Mouse (Mus musculus) kidney, embryonic 16.5 days (tissue): ENCODE measurements around the gene Sec11a. TPM values are rescaled to one million over a fixed set of nuclear protein-coding genes. Genes with fewer than 3 reads are reported as not detected.

Source experiments
- ATAC-seq: fragments of 200-750 bp; cut with Nextera tagmentation; 2 replicates; pipeline ENCODE4 v1.8.0; 2017; ENCODE audit warnings: moderate TSS enrichment; ENCODE audit not compliant: low FRiP score, low TSS enrichment
- H3K27ac ChIP-seq: fragments of 300-500 bp; sonication (generic); 2 replicates; pipeline ENCODE4 v1.5.1; 2014; ENCODE audit warnings: low read length
- H3K27me3 ChIP-seq: fragments of 300-500 bp; sonication (generic); 2 replicates; pipeline ENCODE4 v1.6.1; 2014; ENCODE audit warnings: low read length, control low read depth, mixed read lengths; ENCODE audit not compliant: insufficient read depth
- H3K36me3 ChIP-seq: fragments of 300-500 bp; sonication (generic); 2 replicates; pipeline ENCODE4 v1.6.1; 2014; ENCODE audit warnings: low read length, control low read depth, mixed read lengths; ENCODE audit not compliant: insufficient read depth
- H3K4me1 ChIP-seq: fragments of 300-500 bp; sonication (generic); 2 replicates; pipeline ENCODE4 v1.6.1; 2014; ENCODE audit warnings: low read length, control low read depth, mixed read lengths; ENCODE audit not compliant: insufficient read depth
- H3K4me2 ChIP-seq: fragments of 300-500 bp; sonication (generic); replicated peaks from 2 replicates; pipeline ENCODE4 v1.6.1; 2014; ENCODE audit warnings: low read depth, low read length
- H3K4me3 ChIP-seq: fragments of 300-500 bp; sonication (generic); 2 replicates; pipeline ENCODE4 v1.5.1; 2014; ENCODE audit warnings: mild to moderate bottlenecking, low read length
- H3K9ac ChIP-seq: fragments of 300-500 bp; sonication (generic); replicated peaks from 2 replicates; pipeline ENCODE4 v1.6.1; 2014; ENCODE audit warnings: low read length
- H3K9me3 ChIP-seq: fragments of 300-500 bp; sonication (generic); 2 replicates; pipeline ENCODE4 v1.6.1; 2016; ENCODE audit warnings: low read length, control low read depth
- WGBS: fragments of 180-500 bp; shearing (Covaris S2); extraction: QIAGEN DNeasy Blood & Tissue Kit; methylation state at CpG from one replicate; pipeline ENCODE4 v1.1.7; 2014; 5-methylcytosine and 5-hydroxymethylcytosine counted together
- polyA plus RNA-seq: library from polyadenylated mRNA; unstranded; fragments of >200 nt; fragmentation: Nextera tagmentation; extraction: Ambion mirVana; gene quantifications from 2 replicates; pipeline ENCODE4 v1.2.1, GENCODE M21; 2015

Sec11a gene
- polyA plus RNA-seq, 1 experiment from 2014 or later = 239 TPM

GRCm38 (mm10) chr7:80932777-80933176, 14.8 kb downstream of the Sec11a start:
- 57% methylated on average over 1 of the region's 1 CpGs for WGBS
- Histone ChIP-seq H3K36me3 (peaks cover 25% of the 10 kb centered on the region; the same call in 1 of the 2 replicates), H3K4me1 (peaks cover 6% of the 10 kb centered on the region; the same call in 1 of the 2 replicates), H3K9me3 (no peaks in the 10 kb centered on the region), H3K27me3 (no peaks in the 10 kb centered on the region), H3K9ac (no peak overlapping the region), H3K4me2 (no peak overlapping the region), H3K4me3 (no peak overlapping the region), H3K27ac (no peak overlapping the region)
- no peak for ATAC-seq

- Histone ChIP-seq H3K4me2 (no peak overlapping the region), H3K4me1 (0 out of 2 replicates have a peak, but pooled peaks cover 4% of the 10 kb centered on the region), H3K4me3 (no peak overlapping the region), H3K27ac (no peak overlapping the region), H3K9ac (no peak overlapping the region), H3K36me3 (peaks cover 32% of the 10 kb centered on the region; the same call in 1 of the 2 replicates), H3K9me3 (no peaks in the 10 kb centered on the region), H3K27me3 (no peaks in the 10 kb centered on the region)
- no peak for ATAC-seq
- 81% methylated on average over 8 of the region's 8 CpGs for WGBS
Observed at GRCm38 (mm10) chr7:80931618-80932207, 15.9 kb downstream of the Sec11a start.

- Histone ChIP-seq H3K9me3 (no peaks in the 10 kb centered on the region), H3K4me3 (no peak overlapping the region), H3K36me3 (peaks cover 31% of the 10 kb centered on the region; the same call in 1 of the 2 replicates), H3K27ac (no peak overlapping the region), H3K9ac (no peak overlapping the region), H3K27me3 (no peaks in the 10 kb centered on the region), H3K4me1 (no peaks in the 10 kb centered on the region), H3K4me2 (no peak overlapping the region)
- 84% methylated on average over 2 of the region's 2 CpGs for WGBS
- no peak for ATAC-seq
Observed at GRCm38 (mm10) chr7:80923165-80923564, 24.4 kb downstream of the Sec11a start.

- no peaks in the 10 kb centered on the region for H3K27me3 ChIP-seq
- no peak overlapping the region for H3K4me3 ChIP-seq
- H3K4me1 ChIP-seq = no peaks in the 10 kb centered on the region
- ATAC-seq = no peak
- H3K9me3 ChIP-seq = no peaks in the 10 kb centered on the region
- H3K9ac ChIP-seq = no peak overlapping the region
- peaks cover 34% of the 10 kb centered on the region for H3K36me3 ChIP-seq
- no peak overlapping the region for H3K27ac ChIP-seq
- no peak overlapping the region for H3K4me2 ChIP-seq
- WGBS = 87% methylated on average over 5 of the region's 5 CpGs
Observed at GRCm38 (mm10) chr7:80919647-80920008, 28.0 kb downstream of the Sec11a start.

- H3K4me3 ChIP-seq = no peak overlapping the region
- WGBS = 77% methylated on average over 8 of the region's 8 CpGs
- H3K27me3 ChIP-seq = no peaks in the 10 kb centered on the region
- no peak overlapping the region for H3K9ac ChIP-seq
- H3K36me3 ChIP-seq = peaks cover 35% of the 10 kb centered on the region
- no peak for ATAC-seq
- H3K9me3 ChIP-seq = no peaks in the 10 kb centered on the region
- H3K4me2 ChIP-seq = no peak overlapping the region
- H3K27ac ChIP-seq = no peak overlapping the region
- H3K4me1 ChIP-seq = no peaks in the 10 kb centered on the region
Observed at GRCm38 (mm10) chr7:80918982-80919646, 28.5 kb downstream of the Sec11a start.

- no peak overlapping the region for H3K4me3 ChIP-seq
- WGBS = 65% methylated on average over 4 of the region's 4 CpGs
- H3K9ac ChIP-seq = no peak overlapping the region
- ATAC-seq = no peak
- no peaks in the 10 kb centered on the region for H3K9me3 ChIP-seq
- H3K36me3 ChIP-seq = peaks cover 41% of the 10 kb centered on the region
- no peak overlapping the region for H3K4me2 ChIP-seq
- no peak overlapping the region for H3K27ac ChIP-seq
- H3K4me1 ChIP-seq = no peaks in the 10 kb centered on the region
- no peaks in the 10 kb centered on the region for H3K27me3 ChIP-seq
Observed at GRCm38 (mm10) chr7:80917916-80918465, 29.6 kb downstream of the Sec11a start.

GRCm38 (mm10) chr7:80912496-80912895, 35.1 kb downstream of the Sec11a start:
- WGBS = 73% methylated on average over 8 of the region's 8 CpGs
- peaks cover 37% of the 10 kb centered on the region for H3K36me3 ChIP-seq
- no peak for ATAC-seq

GRCm38 (mm10) chr7:80911053-80911452, 36.5 kb downstream of the Sec11a start:
- Histone ChIP-seq H3K27me3 (no peaks in the 10 kb centered on the region), H3K4me1 (no peaks in the 10 kb centered on the region), H3K4me2 (no peak overlapping the region), H3K27ac (no peak overlapping the region), H3K9ac (no peak overlapping the region), H3K4me3 (no peak overlapping the region), H3K36me3 (peaks cover 29% of the 10 kb centered on the region), H3K9me3 (no peaks in the 10 kb centered on the region)
- ATAC-seq = no peak
- WGBS = 77% methylated on average over 7 of the region's 7 CpGs

More at GRCm38 (mm10) chr7:80912496-80912895, 35.1 kb downstream of the Sec11a start:
- no peak overlapping the region for H3K9ac ChIP-seq
- H3K27me3 ChIP-seq = no peaks in the 10 kb centered on the region
- no peaks in the 10 kb centered on the region for H3K9me3 ChIP-seq
- H3K27ac ChIP-seq = no peak overlapping the region
- no peak overlapping the region for H3K4me2 ChIP-seq
- no peak overlapping the region for H3K4me3 ChIP-seq
- H3K4me1 ChIP-seq = no peaks in the 10 kb centered on the region

GRCm38 (mm10) chr7:80904921-80905515, 42.6 kb downstream of the Sec11a start, which contains the start of gene Nmb:
Nmb (minus strand) TSS chr7:80905076.
- H3K27me3 ChIP-seq = no peaks in the 10 kb centered on the region
- ATAC-seq = peak; percentile 57
- peak within 1 kb of the TSS; percentile 91 for H3K4me2 ChIP-seq
- H3K36me3 ChIP-seq = 0 out of 2 replicates have a peak, but pooled peaks cover 5% of the 10 kb centered on the region
- WGBS = 3% methylated on average over 19 of the region's 19 CpGs
- H3K9me3 ChIP-seq = no peaks in the 10 kb centered on the region
- peak within 1 kb of the TSS; percentile 51 for H3K4me3 ChIP-seq
- H3K4me1 ChIP-seq = peaks cover 19% of the 10 kb centered on the region
- H3K27ac ChIP-seq = no peak within 1 kb of the TSS
- peak within 1 kb of the TSS; percentile 70 for H3K9ac ChIP-seq
